Mouse (Mus musculus) heart, adult 2 months (tissue): Measurements from ENCODE around the gene Rtn4ip1.

Experiments
- CTCF ChIP-seq: fragments of 200-600 bp; IDR thresholded peaks from 2 replicates; pipeline ENCODE4 v1.8.1; 2022; ENCODE audit warnings: antibody characterized with exemption, mild to moderate bottlenecking, moderate library complexity
- POLR2A ChIP-seq: fragments of 200-500 bp; IDR thresholded peaks from 2 replicates; pipeline ENCODE4 v1.6.1; 2011; ENCODE audit warnings: mild to moderate bottlenecking, low read depth, low read length, control low read depth; ENCODE audit not compliant: insufficient read depth

GRCm38 (mm10) chr10:43993198-43993597, 91.6 kb downstream of the Rtn4ip1 start:
- no peak for TF ChIP-seq POLR2A
- no peak for TF ChIP-seq CTCF
